Mouse (Mus musculus) neural tube, embryonic 15.5 days (tissue): ENCODE data around the gene Gm20716. TPM values are rescaled to one million over a fixed set of nuclear protein-coding genes. Genes with fewer than 3 reads are reported as not detected.

Experiments used
- ATAC-seq: fragments of 200-750 bp; cut with Nextera tagmentation; 2 replicates; pipeline ENCODE4 v1.8.0; 2017; ENCODE audit warnings: mild to moderate bottlenecking, moderate TSS enrichment, moderate library complexity; ENCODE audit not compliant: low FRiP score
- H3K27ac ChIP-seq: fragments of 300-500 bp; sonication (generic); replicated peaks from 2 replicates; pipeline ENCODE4 v1.5.1; 2015; ENCODE audit warnings: mild to moderate bottlenecking, inconsistent platforms
- H3K27me3 ChIP-seq: fragments of 300-500 bp; sonication (generic); replicated peaks from 2 replicates; pipeline ENCODE4 v1.6.1; 2015; ENCODE audit warnings: inconsistent platforms
- H3K36me3 ChIP-seq: fragments of 300-500 bp; sonication (generic); 2 replicates; pipeline ENCODE4 v1.6.1; 2015; ENCODE audit warnings: inconsistent platforms
- H3K4me1 ChIP-seq: fragments of 300-500 bp; sonication (generic); 2 replicates; pipeline ENCODE4 v1.6.1; 2015; ENCODE audit warnings: inconsistent platforms
- H3K4me2 ChIP-seq: fragments of 300-500 bp; sonication (generic); 2 replicates; pipeline ENCODE4 v1.6.1; 2015; ENCODE audit warnings: inconsistent platforms, mild to moderate bottlenecking, moderate library complexity
- H3K4me3 ChIP-seq: fragments of 300-500 bp; sonication (generic); replicated peaks from 2 replicates; pipeline ENCODE4 v1.5.1; 2015; ENCODE audit warnings: mild to moderate bottlenecking, inconsistent platforms
- H3K9ac ChIP-seq: fragments of 300-500 bp; sonication (generic); replicated peaks from 2 replicates; pipeline ENCODE4 v1.6.1; 2015; ENCODE audit warnings: mild to moderate bottlenecking, inconsistent platforms
- H3K9me3 ChIP-seq: fragments of 300-500 bp; sonication (generic); replicated peaks from 2 replicates; pipeline ENCODE4 v1.6.1; 2016; ENCODE audit warnings: inconsistent platforms
- WGBS: fragments of 180-500 bp; shearing (Covaris S2); methylation state at CpG from one replicate; pipeline ENCODE4 v1.1.7; 2015; ENCODE audit warnings: mixed read lengths; 5-methylcytosine and 5-hydroxymethylcytosine counted together
- polyA plus RNA-seq: library from polyadenylated mRNA; unstranded; fragments of >200 nt; fragmentation: Nextera tagmentation; extraction: Ambion mirVana; gene quantifications from 2 replicates; pipeline ENCODE4 v1.2.1, GENCODE M21; 2015

Gm20716 gene
- polyA plus RNA-seq: 17.6 and 20.7 TPM in 2 replicates

GRCm38 (mm10) chr2:168230026-168230728 is at the start of gene Gm20716, which contains the start of the genes Dpm1 and Mocs3:
Gm20716 (minus strand) TSS chr2:168230364.
Dpm1 (minus strand) TSS chr2:168230591.
Mocs3 (plus strand) TSS chr2:168230622.
- peak; percentile 93 for ATAC-seq
- H3K9ac ChIP-seq: peak within 1 kb of the TSS; percentile 84
- H3K4me1 ChIP-seq: peaks cover 52% of the 10 kb centered on the region
- peak within 1 kb of the TSS; percentile 96 for H3K4me3 ChIP-seq
- H3K9me3 ChIP-seq: no peaks in the 10 kb centered on the region
- WGBS: under 1% methylated on average over 73 of the region's 73 CpGs
- peak within 1 kb of the TSS; percentile 98 for H3K27ac ChIP-seq
- peaks cover 36% of the 10 kb centered on the region for H3K36me3 ChIP-seq
- no peaks in the 10 kb centered on the region for H3K27me3 ChIP-seq
- peak within 1 kb of the TSS; percentile 99 for H3K4me2 ChIP-seq

- H3K9me3 ChIP-seq: no peaks in the 10 kb centered on the region
- 12% methylated on average over 11 of the region's 11 CpGs for WGBS
- H3K4me3 ChIP-seq: no peak overlapping the region
- no peak for ATAC-seq
- H3K4me1 ChIP-seq: peaks cover 7% of the 10 kb centered on the region; the same call in 1 of the 2 replicates
- peaks cover 45% of the 10 kb centered on the region for H3K27me3 ChIP-seq
- no peak overlapping the region for H3K4me2 ChIP-seq
- H3K27ac ChIP-seq: no peak overlapping the region
- H3K36me3 ChIP-seq: no peaks in the 10 kb centered on the region
- no peak overlapping the region for H3K9ac ChIP-seq
Observed at GRCm38 (mm10) chr2:168274374-168274935, 44.3 kb upstream of the Gm20716 start.

DNA sequence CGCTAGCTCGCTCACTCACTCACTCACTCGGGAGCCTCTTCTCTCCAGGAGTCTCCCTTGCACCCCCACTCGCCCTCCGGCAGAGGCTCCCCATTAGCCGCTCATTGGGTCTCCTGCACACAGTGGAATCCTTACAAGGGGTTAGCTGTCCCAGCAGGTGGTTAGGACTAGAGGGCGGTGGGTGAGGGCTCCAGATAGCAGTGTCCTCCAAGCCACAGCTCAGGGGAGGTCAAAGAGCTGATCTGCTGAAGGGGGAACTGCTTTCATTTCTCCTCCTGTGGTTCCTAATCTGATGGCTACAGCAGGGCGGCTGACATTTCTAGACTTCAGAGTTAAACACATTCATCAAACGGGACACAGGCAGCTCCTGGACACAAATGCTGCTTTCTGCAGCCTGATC is 43.2 kb upstream of the Gm20716 start:
- Histone ChIP-seq H3K4me3 (no peak overlapping the region), H3K9me3 (no peaks in the 10 kb centered on the region), H3K36me3 (no peaks in the 10 kb centered on the region), H3K9ac (no peak overlapping the region), H3K4me1 (peaks cover 7% of the 10 kb centered on the region; the same call in 1 of the 2 replicates), H3K4me2 (no peak overlapping the region), H3K27me3 (peaks cover 37% of the 10 kb centered on the region), H3K27ac (no peak overlapping the region)
- 49% methylated on average over 9 of the region's 9 CpGs for WGBS
- no peak for ATAC-seq

- H3K27me3 ChIP-seq: 0 out of 2 replicates have a peak, but pooled peaks cover under 1% of the 10 kb centered on the region
- H3K27ac ChIP-seq: no peak overlapping the region
- no peak overlapping the region for H3K9ac ChIP-seq
- no peaks in the 10 kb centered on the region for H3K9me3 ChIP-seq
- H3K4me3 ChIP-seq: no peak overlapping the region
- H3K4me1 ChIP-seq: no peaks in the 10 kb centered on the region; the same call in 1 of the 2 replicates
- H3K4me2 ChIP-seq: no peak overlapping the region
- ATAC-seq: no peak
- H3K36me3 ChIP-seq: no peaks in the 10 kb centered on the region
- 42% methylated on average over 7 of the region's 7 CpGs for WGBS
Observed at GRCm38 (mm10) chr2:168268033-168268432, 37.9 kb upstream of the Gm20716 start.

GRCm38 (mm10) chr2:168260900-168261299 is 30.7 kb upstream of the Gm20716 start:
- Histone ChIP-seq H3K36me3 (no peaks in the 10 kb centered on the region), H3K9me3 (no peaks in the 10 kb centered on the region), H3K27ac (no peak overlapping the region), H3K9ac (no peak overlapping the region), H3K4me2 (no peak overlapping the region), H3K4me1 (no peaks in the 10 kb centered on the region), H3K27me3 (no peaks in the 10 kb centered on the region), H3K4me3 (no peak overlapping the region)
- WGBS: 90% methylated on average over 10 of the region's 10 CpGs
- ATAC-seq: no peak

DNA sequence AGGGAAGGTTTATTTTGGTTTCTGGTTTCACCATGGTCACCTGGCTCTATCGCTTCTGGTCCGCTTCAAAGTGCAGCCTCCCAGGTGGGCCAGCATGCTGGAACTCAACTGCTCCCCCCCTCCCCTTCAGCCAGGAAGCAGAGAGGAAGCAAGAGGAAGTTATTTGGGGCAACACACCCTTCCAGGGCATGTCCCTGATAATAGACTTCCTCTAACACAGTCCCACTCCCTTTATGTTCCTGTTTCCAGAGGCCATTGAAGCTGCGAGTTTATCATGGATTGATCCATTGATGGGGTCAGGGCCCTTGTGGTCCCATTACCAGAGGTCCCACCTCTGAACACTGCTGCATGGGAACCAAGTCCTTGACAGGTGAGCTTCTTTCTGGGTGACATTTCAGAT is 30.0 kb upstream of the Gm20716 start:
- no peak for ATAC-seq
- Histone ChIP-seq H3K27me3 (no peaks in the 10 kb centered on the region), H3K36me3 (no peaks in the 10 kb centered on the region), H3K4me3 (no peak overlapping the region), H3K4me2 (no peak overlapping the region), H3K9me3 (no peaks in the 10 kb centered on the region), H3K9ac (no peak overlapping the region), H3K27ac (no peak overlapping the region), H3K4me1 (no peaks in the 10 kb centered on the region)
- 85% methylated on average over 3 of the region's 3 CpGs for WGBS

- Histone ChIP-seq H3K4me2 (no peak overlapping the region), H3K27me3 (no peaks in the 10 kb centered on the region), H3K9ac (no peak overlapping the region), H3K4me3 (no peak overlapping the region), H3K9me3 (no peaks in the 10 kb centered on the region), H3K36me3 (no peaks in the 10 kb centered on the region), H3K27ac (no peak overlapping the region), H3K4me1 (no peaks in the 10 kb centered on the region)
- ATAC-seq: no peak
- 90% methylated on average over 8 of the region's 8 CpGs for whole genome bisulfite sequencing
Observed at GRCm38 (mm10) chr2:168259046-168259445, 28.9 kb upstream of the Gm20716 start.

DNA sequence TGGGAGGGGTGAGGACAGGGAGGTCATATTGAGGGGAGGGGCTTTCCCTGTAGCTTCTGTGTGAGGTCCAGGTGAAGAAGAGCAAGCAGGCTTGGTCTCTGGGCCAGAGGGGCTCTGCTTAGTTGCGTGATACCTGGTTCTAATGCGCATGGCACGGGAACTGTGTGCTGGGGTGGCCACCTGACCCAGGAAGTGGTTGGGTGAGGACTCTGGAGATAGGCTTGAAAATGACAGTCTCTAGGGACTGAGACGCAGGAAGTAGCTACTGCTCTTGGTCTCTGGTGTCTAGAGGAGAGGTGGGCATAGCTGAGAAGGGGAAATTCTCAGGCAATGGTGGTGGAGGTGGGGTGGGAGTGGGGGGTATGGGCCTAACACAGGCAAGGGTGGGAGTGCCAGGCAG is 27.0 kb upstream of the Gm20716 start:
- Histone ChIP-seq H3K27me3 (no peaks in the 10 kb centered on the region), H3K4me3 (no peak overlapping the region), H3K4me1 (no peaks in the 10 kb centered on the region), H3K36me3 (no peaks in the 10 kb centered on the region), H3K4me2 (no peak overlapping the region), H3K27ac (no peak overlapping the region), H3K9me3 (no peaks in the 10 kb centered on the region), H3K9ac (no peak overlapping the region)
- 89% methylated on average over 4 of the region's 4 CpGs for WGBS
- ATAC-seq: no peak

- Histone ChIP-seq H3K27me3 (0 out of 2 replicates have a peak, but pooled peaks cover 1% of the 10 kb centered on the region), H3K9ac (no peak overlapping the region), H3K27ac (no peak overlapping the region), H3K4me2 (no peak overlapping the region), H3K9me3 (no peaks in the 10 kb centered on the region), H3K4me1 (no peaks in the 10 kb centered on the region), H3K4me3 (no peak overlapping the region), H3K36me3 (no peaks in the 10 kb centered on the region)
- 83% methylated on average over 3 of the region's 3 CpGs for WGBS
- no peak for ATAC-seq
Observed at GRCm38 (mm10) chr2:168256506-168256905, 26.3 kb upstream of the Gm20716 start.

DNA sequence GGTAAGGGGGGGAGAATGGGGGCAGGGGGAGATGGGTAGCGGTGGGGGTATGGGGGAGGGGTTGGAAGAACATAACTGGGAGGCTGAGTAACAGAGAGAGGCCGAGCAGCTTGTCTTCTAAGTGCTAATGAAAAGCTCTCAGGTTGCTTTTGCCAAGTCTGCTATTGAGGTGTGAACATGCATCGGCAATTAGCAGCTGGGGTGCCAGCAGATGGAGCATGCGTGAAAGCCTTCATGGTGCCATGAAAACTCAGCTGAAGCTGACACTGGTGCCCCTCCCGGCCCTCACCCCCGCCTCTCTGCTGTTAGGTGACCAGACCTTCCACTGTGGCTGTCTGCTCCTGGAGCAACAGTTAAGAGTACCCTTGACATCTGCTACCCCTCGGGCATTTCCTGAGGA is 23.7 kb upstream of the Gm20716 start:
- no peaks in the 10 kb centered on the region for H3K4me1 ChIP-seq
- no peaks in the 10 kb centered on the region for H3K9me3 ChIP-seq
- ATAC-seq: no peak
- no peak overlapping the region for H3K27ac ChIP-seq
- H3K27me3 ChIP-seq: peaks cover 5% of the 10 kb centered on the region; the same call in 1 of the 2 replicates
- H3K4me2 ChIP-seq: no peak overlapping the region
- H3K4me3 ChIP-seq: no peak overlapping the region
- WGBS: 68% methylated on average over 7 of the region's 7 CpGs
- H3K36me3 ChIP-seq: no peaks in the 10 kb centered on the region
- no peak overlapping the region for H3K9ac ChIP-seq

DNA sequence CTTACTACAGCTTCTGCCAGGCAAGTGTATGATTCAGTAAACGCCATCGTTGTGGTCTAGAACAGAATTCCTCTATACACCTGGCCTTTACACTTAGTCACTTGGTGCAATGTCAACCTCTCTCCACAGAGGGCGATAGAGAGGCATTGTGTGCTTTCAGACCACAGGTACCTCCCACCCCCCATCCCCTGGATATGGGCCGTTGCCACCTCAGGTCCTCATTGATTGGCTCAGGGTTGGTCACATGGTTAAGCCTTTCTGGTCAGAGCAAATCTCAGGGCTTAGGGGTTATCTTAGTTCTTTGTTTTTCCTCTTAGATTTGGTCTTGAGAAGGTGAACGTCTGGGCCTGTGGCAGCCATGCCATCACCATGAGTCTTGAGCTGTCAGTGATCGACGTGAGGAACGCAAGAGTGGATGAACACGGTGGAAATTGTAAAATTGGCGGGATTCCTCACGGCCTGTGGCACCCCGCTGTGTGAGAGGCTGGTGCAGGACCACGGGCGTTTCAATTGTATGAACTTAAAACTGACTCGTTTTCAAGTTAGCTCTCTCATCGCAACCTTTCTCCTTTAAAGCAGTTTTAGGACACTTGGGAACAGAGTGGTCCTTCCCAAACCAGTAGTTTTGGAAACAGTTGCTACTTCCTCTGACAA is 22.6 kb upstream of the Gm20716 start:
- Histone ChIP-seq H3K27me3 (peaks cover 5% of the 10 kb centered on the region; the same call in 1 of the 2 replicates), H3K4me3 (no peak overlapping the region), H3K4me2 (0 out of 2 replicates have a peak overlapping the region, but pooled peaks have one; percentile 9), H3K36me3 (no peaks in the 10 kb centered on the region), H3K27ac (no peak overlapping the region), H3K4me1 (no peaks in the 10 kb centered on the region), H3K9ac (no peak overlapping the region), H3K9me3 (no peaks in the 10 kb centered on the region)
- 0 out of 2 replicates have a peak, but pooled peaks have one; percentile 50 for ATAC-seq
- 14% methylated on average over 16 of the region's 16 CpGs for whole genome bisulfite sequencing
